Mouse (Mus musculus) spleen, postnatal 10 days (tissue): ENCODE results near the gene Ehbp1l1.

Experiments used
- DNase-seq, 2 experiments: peaks; one replicate each; pipeline ENCODE4 v3.0.0; 2021 to 2022; ENCODE audit warnings: low spot score in 2 of 2

The Ehbp1l1 gene

DNA sequence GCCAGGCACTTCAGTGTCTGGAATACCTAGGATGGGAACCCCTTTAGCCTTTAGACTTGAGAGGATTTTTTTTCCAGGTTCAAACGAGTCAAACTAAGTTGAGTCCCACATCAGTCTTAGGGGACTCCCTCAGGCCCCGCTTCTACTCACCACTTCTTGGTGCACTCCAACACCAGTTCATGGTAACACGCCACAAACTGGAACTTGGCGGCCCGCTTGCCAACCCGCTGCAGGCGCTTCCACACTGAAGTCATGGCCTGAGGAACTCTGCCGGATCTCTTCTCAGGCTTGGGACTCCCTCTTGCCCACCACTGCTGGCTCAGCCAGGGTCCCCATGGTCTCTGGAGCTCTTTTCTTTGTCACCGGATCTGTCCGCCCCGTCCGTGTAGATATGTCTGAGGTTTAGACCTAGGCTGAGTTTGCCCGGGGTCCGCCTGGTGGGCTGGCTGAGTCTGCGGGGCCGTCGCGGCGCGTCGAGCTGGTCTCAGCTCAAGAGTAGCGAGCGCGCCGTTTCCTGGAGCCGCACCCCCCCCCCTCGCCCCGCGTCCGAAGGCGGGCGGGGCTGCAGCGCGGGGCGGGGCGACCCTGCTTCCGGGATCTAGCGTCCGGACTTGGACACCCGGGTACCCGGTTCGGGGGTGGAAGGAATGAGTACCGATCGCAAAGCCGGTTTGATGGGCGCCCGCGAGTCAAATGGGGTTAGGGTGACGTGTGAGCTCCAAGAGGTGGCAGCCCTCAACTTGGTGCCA is at the start of gene Ehbp1l1:
Gene Ehbp1l1, minus strand, starts transcription at position 551 of the 749 bp plus-strand sequence.
- DNase-seq, result peak; percentile 85 to 88

DNA sequence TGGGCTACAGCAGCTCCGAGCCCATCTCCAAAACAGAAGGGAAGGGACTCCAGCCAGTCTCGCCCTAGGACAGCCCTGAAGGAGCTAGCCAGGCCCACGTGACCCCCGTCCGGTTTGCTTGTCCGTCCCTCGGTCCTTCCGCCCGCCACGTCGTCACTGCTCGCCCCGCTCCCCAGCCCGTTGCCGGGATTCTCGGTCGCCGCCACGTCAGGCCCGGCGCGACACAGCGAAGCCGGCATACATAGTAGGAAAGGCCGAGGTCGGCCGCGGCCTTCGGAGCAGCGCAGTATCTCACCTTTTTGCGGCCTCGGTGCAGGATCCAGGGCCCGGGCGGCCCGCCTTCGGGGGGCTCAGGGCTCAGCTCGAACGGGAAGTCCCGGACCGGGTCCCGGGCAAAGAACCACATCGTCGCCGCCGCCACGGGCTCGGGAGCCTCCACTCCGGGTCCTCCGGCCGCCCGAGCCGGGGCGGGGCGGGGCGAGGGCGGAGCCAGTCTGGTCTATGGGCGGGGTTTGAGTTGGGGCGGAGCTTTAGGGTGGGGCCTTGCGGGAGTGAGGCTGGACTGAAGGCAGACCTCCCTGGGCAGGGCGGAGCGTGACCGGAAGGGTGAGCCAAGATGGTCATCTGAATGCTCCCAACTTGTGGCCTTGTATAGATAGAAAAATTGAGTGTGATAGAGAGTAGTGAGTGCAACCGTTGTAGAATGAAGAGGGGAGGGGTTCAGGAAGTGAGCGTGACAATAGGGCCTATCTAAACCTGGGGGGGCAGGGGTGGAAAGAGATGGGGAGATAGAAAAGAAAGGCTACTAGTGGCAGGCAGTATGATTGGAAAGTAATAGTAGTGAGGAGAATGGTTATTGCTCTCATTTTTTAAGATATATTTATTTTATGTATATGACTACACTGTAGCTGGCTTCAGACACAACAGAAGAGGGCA is 45.1 kb upstream of the Ehbp1l1 start, which contains the start of gene Scyl1:
Gene Scyl1, minus strand, starts transcription at position 495 of the 936 bp plus-strand sequence.
- peak; percentile 95 to 98 for DNase-seq

DNA sequence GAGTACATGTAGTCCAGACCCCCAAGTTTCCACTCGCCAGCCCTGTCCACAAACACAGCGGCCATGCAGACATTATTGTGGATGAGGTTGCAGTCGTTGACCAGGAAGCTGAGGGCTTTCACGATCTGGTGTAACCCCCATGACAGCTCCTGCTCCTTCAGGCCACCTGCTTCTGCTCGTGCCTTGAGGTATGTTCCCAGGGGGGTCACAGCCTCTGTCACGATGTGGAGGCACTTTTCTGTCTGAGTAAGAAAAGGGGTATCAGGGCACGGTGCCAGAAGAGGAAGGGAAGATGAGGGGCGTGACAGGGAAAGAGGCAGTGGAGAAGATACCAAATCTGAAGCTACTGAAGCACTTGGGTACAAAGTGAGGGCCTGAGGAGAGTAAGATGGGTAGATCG is 44.2 kb upstream of the Ehbp1l1 start:
- DNase-seq, result no peak

DNA sequence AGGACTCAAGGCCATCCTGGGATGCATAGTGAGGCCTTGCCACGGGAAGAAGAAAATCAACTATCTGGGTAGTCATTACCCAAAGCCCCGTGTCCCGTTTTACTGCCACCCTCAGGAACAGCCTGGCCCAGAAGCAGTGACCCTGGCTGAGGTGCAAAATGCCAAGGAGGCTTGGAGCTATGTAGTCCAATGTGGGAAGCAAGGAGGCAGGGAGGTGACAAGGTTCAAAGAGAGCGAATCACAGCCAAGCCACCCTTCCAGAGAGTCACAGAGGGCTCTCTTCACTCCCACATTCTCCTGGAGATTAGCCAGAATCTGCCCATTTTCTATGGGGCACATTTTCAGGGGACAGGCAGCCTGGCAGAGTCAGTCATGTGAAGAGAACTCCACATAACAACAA is 41.2 kb upstream of the Ehbp1l1 start:
- no peak for DNase-seq

DNA sequence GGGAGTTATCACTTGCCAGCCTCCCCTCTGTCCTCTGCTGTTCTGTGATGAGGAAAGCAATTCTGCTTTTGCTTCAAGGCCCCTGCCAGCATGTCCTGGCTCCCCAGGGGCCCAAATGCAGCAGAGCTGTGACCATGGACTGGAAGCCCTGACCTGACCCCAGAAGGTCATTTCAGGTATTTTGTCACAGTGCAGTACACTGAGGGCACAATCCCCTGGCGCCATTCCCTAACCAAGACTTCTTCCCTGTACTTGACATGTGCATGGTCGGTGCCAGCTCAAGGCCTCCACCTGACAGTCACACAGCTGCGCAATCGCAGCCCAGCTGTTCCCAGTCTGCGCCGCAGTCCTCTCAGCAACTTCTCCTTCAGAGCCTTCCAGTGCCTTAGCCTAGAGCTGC is 37.0 kb upstream of the Ehbp1l1 start:
- no peak for DNase-seq

DNA sequence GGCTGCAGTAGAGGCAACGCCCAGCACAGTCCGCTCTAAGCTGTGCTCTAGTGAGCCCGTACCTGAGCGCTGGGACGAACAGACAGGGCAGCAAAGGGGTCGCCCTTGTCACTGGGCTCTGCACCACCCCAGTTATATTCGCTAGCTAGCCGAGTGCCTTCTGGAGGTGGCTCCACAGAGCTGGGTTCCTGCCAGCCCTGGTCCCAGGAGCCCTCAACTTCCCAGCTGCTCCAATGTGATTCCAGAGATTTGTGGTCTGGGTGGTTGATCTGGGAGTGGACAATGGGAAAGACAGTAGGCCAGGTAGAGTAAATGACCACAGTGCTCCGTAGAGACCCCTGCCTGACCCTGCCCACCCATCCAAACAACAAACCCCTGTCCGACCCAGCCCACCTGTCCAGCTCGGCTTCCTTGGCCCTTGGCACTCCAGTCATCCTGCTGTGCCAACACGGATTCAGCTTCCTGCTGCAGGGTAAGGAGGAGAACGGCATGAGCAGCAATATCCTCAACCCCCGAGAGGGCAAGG is 32.8 kb upstream of the Ehbp1l1 start:
- no peak for DNase-seq

DNA sequence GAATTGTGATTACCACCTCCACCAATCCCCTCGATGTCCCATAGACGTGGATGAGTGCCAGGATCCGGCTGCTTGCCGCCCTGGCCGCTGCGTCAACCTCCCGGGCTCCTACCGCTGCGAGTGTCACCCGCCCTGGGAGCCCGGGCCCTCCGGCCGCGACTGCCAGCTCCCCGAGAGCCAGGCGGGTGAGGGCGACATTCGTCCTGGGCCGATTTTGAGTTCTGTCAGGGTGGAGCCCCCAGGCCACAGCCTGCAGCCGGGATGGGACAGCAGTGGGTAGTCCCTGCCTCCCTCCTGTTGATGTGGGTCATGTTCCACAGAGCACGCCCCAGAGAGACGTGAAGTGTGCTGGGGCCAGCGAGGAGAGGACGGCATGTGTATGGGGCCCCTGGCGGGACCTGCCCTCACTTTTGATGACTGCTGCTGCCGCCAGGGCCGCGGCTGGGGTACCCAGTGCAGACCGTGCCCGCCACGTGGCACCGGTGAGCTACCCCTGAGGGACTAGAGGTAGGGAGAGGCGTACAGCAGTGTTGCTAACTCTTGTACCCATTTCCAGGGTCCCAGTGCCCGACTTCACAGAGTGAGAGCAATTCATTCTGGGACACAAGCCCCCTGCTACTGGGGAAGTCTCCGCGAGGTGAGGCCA is 31.0 kb upstream of the Ehbp1l1 start:
- no peak for DNase-seq

DNA sequence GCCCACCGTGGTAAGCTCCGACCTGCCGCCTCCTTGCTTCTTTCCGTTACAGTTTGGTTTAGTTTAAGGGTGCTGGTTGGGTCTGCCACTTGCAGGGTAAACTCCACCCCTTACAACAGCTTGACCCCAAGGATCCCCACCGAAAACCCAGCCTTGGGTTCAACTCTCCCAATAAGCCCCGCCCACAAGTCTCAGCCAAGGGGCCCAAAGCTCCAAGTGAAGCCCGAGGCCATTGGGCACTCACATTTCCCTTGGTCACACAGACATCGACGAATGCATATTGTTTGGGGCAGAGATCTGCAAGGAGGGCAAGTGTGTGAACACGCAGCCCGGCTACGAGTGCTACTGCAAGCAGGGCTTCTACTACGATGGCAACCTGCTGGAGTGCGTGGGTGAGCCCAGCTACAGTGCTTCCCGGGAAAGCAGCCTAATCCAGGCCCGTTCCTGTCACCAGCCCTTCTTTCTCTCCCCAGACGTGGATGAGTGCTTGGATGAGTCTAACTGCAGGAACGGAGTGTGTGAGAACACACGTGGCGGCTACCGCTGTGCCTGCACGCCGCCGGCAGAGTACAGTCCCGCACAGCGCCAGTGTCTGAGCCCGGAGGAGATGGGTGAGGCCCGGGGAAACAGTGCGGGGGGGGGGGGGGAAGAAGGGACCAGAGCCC is 30.3 kb upstream of the Ehbp1l1 start:
- no peak for DNase-seq

DNA sequence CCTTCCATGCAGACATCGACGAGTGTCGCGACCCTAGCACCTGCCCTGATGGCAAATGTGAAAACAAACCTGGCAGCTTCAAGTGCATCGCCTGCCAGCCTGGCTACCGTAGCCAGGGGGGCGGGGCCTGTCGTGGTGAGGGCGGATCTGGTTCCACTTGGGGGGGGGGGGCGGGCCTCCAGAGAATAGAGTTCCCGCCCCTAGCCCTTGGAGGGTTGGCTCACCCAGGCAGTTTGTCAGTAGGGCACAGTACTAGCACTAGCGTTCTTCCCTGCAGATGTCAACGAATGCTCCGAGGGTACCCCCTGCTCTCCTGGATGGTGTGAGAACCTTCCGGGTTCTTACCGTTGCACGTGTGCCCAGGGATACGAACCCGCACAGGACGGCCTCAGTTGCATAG is 25.6 kb upstream of the Ehbp1l1 start:
- DNase-seq, result peak in 1 of 2 experiments; percentile 75

DNA sequence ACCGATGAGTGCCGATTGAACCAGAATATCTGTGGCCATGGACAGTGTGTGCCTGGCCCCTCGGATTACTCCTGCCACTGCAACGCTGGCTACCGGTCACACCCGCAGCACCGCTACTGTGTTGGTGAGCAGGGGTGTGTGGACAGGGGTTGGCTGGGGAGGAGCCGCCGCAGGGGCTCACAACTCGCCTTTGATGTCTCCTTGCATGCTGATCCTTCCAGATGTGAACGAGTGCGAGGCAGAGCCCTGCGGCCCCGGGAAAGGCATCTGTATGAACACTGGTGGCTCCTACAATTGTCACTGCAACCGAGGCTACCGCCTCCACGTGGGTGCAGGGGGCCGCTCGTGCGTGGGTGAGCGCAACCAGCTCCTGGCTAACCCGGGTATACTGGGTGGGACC is 24.8 kb upstream of the Ehbp1l1 start:
- no peak for DNase-seq

DNA sequence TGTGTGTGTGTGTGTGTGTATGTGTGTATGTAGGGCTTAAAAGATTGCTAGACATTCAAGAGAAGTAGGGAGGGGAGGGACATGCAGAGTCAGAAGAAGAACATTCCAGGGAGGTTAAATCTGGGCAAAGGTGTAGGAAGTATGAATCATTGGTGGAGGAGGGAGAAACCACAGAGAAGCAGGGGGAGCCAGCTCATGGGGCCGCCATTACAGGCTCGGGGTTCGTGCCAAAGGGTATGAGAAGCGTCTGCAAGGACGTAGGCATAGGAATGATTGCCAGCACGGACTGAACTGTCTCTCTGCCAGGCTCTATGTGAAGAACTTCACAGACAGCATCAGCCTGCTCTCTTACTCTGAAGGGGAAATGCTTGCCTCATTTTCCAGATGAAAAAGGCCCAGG is 23.4 kb upstream of the Ehbp1l1 start:
- DNase-seq, result no peak

DNA sequence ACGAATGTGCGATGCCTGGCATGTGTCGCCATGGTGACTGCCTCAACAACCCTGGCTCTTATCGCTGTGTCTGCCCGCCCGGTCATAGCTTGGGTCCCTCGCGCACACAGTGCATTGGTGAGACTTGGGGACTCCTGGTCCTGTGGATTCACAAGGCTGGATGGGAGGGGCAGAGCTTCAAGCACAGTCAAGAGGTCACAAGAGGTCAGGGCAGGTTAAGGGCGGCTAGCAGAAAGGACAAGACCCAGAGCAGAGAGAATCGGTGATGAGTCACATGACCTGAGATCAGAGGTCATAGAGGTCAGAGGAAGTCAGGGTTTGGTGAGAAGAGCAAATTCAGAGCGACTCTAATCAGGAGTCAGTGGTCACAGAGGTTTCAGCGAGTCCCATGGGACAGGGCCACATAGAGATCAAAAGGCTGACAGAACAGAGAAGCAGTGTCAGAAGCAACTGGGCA is 20.8 kb upstream of the Ehbp1l1 start:
- no peak for DNase-seq

DNA sequence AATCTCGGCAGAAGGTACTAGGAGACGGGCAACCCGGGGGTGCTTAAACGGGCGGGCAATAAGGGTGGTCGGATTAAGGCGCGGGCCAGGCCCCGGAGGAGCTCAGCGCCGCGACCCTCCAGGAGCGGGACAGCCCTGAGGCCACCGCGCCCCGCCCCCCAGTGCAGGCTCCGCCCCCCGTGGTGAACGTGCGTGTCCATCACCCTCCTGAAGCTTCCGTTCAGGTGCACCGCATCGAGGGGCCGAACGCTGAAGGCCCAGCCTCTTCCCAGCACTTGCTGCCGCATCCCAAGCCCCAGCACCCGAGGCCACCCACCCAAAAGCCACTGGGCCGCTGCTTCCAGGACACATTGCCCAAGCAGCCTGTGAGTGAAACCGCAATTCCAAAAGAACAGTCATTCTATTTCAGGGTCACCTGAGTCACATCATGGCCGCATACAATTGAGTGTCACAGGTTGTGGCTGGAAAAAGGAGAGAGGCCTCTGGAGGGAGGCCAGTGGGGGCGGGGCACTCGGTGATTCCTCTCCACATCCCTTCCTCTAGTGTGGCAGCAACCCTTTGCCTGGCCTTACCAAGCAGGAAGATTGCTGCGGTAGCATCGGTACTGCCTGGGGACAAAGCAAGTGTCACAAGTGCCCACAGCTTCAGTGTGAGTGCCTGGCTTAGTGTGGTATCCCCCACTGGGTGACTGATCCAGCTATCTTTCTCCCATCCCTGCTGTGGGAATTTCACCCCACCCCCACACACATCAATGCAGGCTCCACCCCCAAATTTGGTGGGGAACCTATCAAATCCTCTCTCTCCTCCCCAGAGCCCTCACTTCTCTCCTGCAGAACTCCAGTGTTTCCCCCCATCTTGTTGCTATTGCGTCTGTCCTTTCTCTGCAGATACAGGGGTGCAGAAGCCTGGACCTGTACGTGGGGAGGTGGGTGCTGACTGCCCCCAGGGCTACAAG is 19.9 kb upstream of the Ehbp1l1 start:
- no peak for DNase-seq

DNA sequence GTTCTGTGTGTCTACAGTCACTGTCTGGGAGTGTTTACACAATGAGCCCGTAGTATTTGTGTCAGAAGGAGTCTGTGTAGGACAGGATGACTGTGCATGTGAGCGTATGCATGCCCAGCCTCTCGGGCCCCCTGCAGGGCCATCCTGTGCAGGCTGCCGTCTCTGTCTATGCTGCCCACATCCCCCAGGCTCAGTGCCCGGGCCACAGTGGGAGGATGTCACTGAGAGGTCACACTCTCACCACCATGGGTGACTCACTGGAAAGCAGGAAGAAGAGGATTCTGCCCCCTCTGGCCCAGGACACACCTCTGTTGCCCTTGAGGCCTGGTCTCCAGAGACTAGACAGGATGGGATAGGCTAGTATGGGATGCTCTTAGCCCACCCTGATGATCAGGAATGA is 17.5 kb upstream of the Ehbp1l1 start:
- DNase-seq, result no peak

DNA sequence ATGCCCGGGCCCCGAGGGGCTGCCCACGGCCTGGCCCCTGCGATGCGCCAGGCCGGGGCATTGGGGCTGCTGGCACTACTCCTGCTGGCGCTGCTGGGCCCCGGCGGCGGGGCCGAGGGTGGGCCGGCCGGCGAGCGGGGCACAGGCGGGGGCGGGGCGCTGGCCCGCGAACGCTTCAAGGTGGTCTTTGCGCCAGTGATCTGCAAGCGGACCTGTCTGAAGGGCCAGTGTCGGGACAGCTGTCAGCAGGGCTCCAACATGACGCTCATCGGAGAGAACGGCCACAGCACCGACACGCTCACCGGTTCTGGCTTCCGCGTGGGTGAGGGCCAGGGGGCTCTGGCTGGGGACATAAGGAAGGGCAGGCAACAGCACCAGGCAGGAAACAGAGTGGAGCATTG is 16.1 kb upstream of the Ehbp1l1 start:
- no peak for DNase-seq

DNA sequence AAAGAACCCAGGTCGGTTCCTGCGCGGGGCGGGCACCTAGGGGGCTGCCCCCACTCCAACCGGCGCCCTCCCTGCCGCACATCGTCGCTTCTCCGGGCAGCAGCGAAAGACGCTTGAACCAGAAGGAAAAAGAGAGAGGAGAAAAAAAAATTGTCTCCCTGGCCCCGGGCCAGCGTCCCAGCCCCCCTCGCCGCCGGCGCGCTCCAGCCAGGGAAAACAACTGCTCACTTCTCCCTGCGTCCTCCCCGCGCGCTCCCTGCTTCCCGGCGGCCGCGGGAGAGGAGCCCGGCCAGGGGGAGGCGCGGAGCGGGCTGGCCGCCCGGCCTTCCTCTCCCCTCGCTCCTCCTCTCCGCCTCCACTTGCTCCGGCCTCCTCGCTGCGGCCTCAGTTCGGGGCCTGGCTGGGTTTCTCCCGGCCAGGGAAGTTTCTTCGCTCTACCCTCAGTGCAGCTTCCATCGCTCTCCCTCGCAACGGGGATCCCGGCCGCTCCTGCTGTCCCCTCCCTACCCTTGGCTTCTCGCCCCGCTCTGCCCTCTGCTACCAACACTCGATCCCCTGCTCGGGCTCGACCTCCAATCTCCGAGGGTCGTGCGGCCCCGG is 15.6 kb upstream of the Ehbp1l1 start:
- DNase-seq, result no peak

DNA sequence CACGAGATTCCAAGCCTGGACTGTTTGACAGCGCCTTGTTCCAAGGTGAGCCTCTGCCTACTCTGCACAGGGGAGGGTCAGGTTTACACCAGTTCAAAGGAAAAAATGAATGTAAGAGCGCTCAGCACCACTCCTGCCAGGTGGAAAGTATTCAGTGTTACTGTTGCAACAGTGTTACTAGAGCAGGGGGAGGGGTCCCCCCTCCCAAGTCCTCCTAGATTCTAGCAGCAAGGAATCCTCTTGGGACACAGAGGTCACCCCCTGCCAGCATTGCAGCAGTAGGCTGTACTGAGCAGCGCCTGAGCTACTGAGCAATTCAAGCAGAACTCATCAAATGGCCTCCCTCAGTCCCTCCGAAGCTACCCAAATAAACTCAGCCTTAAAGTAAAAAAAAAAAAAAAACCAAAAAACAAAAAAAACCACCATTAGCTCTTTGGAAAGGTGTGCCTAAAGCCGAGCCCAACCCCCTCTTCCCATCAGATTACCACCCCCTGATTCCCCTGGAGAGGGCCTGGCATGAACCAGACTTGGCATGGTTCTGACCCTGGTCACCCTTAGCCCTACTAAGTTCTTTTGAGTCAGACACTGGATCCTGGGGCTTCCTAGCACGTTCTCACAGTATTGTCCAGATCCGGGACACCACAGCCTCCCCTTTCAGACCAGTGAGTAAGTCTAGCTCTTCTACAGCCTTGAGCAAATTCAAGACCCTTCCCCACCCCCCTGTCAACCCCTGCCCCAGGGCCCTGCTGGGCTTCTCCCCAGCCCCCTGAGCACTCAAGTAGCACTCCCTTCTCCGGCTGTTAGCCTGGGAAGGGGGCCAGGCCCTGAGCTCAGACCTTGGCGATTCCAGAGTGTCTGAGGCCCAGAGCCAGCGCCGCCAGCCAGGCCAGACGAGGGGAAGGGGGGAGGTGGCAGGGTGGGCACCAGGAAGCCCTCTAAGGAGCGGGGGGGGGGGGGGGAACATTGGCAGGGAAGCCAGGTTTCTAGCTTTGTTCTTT is 14.5 kb upstream of the Ehbp1l1 start, which contains the start of gene Ltbp3:
Gene Ltbp3, plus strand, starts transcription at position 585 of the 998 bp plus-strand sequence.
- DNase-seq, result no peak

DNA sequence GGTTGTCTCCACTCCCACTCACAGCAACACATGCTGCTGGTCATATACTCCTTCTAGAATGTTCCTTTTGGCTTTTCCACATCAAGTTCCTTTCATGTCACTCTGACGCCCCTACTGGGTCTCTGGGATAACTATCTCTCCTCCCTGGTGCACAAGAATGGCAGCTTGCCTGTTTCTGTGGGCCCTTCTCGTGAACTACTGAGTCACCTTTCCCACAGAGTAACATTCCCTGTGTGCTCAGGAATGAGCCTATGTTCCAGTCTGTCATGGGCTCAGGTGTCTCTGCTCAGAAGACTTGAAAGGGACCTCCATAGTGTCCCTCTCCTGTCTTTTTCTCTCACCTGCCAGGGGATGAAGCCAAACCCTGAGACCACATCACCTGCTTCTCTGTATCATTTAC is 13.3 kb upstream of the Ehbp1l1 start:
- DNase-seq, result no peak
